Mouse (Mus musculus) adrenal gland, adult 10 weeks (tissue): ENCODE measurements around the gene Cyp4f15. TPM values are rescaled to one million over a fixed set of nuclear protein-coding genes. Genes with fewer than 3 reads are reported as not detected.

ENCODE experiments used
- polyA plus RNA-seq: library from polyadenylated mRNA; stranded (reverse); fragments of 350-450 nt; fragmentation: Illumina TruSeq; extraction: RNeasy Lipid Tissue Mini Kit (QIAGEN cat#74804); gene quantifications from one replicate; pipeline ENCODE4 v1.2.3, GENCODE M21; 2014; ENCODE audit warnings: low read depth, low replicate concordance

The Cyp4f15 gene
- not detected for polyA plus RNA-seq

DNA sequence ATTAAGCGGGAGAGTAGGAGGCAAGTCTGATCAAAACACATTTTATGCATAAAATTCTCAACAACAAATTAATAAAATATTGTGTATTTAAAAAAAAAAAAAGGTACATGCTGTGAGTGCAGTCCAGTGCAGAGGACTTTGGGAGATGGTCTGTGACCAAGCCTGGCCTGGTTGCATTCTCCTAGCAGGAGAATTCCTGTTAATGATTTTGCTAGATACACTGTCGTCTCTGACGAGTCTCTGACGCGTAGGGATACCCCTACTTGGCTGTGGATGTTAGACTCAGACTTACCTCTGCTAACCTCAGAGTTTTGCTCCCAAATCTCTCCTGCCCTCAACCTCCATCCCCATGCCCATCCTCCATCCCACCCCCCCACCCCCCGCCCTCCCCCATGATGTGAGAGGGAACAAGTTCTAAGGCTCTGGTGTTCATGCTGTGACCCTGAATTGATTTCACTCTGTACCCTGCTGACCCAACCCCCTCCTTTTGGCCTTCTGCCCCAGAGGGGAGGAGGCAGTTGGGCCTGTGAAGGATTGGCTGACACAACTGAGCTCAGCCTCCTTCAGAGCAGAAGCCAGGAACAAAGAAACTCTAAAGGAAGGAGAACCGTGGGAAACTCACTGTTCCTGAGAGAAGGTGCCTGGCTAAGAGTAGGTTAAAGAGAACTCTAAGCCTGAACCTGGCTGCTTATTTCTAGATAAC, at the start of gene Cyp4f15:
Gene Cyp4f15, plus strand, starts transcription at position 580 of the 703 bp plus-strand sequence.

DNA sequence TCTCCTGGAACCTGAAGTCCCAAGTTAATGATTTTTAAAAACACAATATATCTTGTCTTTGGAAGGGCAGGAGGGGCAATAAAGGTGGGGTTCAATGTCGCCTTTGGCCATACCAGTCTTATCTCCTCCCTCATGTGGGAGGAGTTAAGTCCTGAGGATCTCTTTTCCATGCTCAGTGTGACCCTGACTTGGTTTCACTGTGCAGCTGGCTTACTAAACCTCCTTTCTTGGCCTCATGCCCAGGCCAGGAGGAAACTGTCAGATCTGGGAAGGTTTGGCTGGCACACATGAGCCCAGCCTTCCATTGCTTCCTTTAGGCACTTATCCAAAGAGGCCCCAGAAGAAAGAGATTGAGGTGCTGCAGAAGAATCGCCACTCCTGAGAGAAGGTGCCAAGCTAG, 26.7 kb upstream of the Cyp4f15 start, which contains the start of gene Cyp4f40:
Gene Cyp4f40, plus strand, starts transcription at position 189 of the 400 bp plus-strand sequence.

Other genes starting within 250 kb of the Cyp4f15 start
- gene Cyp4f39, start 232.9 kb upstream of the Cyp4f15 start, polyA plus RNA-seq, result not detected
- 2.0 TPM for gene Cyp4f17, start 179.6 kb upstream of the Cyp4f15 start, polyA plus RNA-seq
- 5.7 TPM for gene Cyp4f16, start 149.1 kb upstream of the Cyp4f15 start, polyA plus RNA-seq
- gene Cyp4f37, start 64.3 kb upstream of the Cyp4f15 start, polyA plus RNA-seq, result not detected
- gene Cyp4f40, start 26.7 kb upstream of the Cyp4f15 start, polyA plus RNA-seq, result not detected
- 81.4 TPM for gene Zfp871, start 102.7 kb downstream of the Cyp4f15 start, polyA plus RNA-seq
- 1.3 TPM for gene Zfp811, start 124.3 kb downstream of the Cyp4f15 start, polyA plus RNA-seq
- gene Zfp799, start 144.6 kb downstream of the Cyp4f15 start, polyA plus RNA-seq, result 20.1 TPM
- 12.6 TPM for gene Zfp870, start 206.0 kb downstream of the Cyp4f15 start, polyA plus RNA-seq
- 4.2 TPM for gene Cyp4f14, start 231.7 kb downstream of the Cyp4f15 start, polyA plus RNA-seq